Mouse (Mus musculus) urinary bladder, postnatal 4 days (tissue): Measurements from ENCODE around the gene Rin2.
"Not testable (repeated sequence)": the region's sequence is repeated elsewhere in the genome, so short reads cannot be mapped to it uniquely, and the experiment has no call there.

Experiments
- DNase-seq, 2 experiments: peaks; one replicate each; pipeline ENCODE4 v3.0.0; 2021 to 2022; ENCODE audit warnings: low spot score in 2 of 2

Gene Rin2

GRCm38 (mm10) chr2:145893756-145894155 is 218.7 kb downstream of the Rin2 start:
- no peak for DNase-seq

- no peak for DNase-seq
Measured at GRCm38 (mm10) chr2:145898106-145898505, 223.1 kb downstream of the Rin2 start.

- DNase-seq, result not testable (repeated sequence)
Measured at GRCm38 (mm10) chr2:145900318-145900717, 225.3 kb downstream of the Rin2 start.

- no peak for DNase-seq
Measured at GRCm38 (mm10) chr2:145901861-145902260, 226.8 kb downstream of the Rin2 start, which contains the start of gene Naa20. TSS of gene Naa20 (plus strand) at chr2:145902099.

- peak; percentile 86 to 91 for DNase-seq
Measured at GRCm38 (mm10) chr2:145903061-145903901, 228.3 kb downstream of the Rin2 start.

GRCm38 (mm10) chr2:145903983-145904616 is 229.1 kb downstream of the Rin2 start:
- DNase-seq, result no peak

- no peak for DNase-seq
Measured at GRCm38 (mm10) chr2:145905156-145905555, 230.1 kb downstream of the Rin2 start.

- DNase-seq, result not testable (repeated sequence)
Measured at GRCm38 (mm10) chr2:145905884-145906283, 230.9 kb downstream of the Rin2 start.

- no peak for DNase-seq
Measured at GRCm38 (mm10) chr2:145920941-145921650, 246.1 kb downstream of the Rin2 start.

- peak; percentile 85 to 91 for DNase-seq
Measured at GRCm38 (mm10) chr2:145934339-145935231, 259.6 kb downstream of the Rin2 start, which contains the start of the genes Cfap61 and Crnkl1. TSS of gene Cfap61 (plus strand) at chr2:145934784. TSS of gene Crnkl1 (minus strand) at chr2:145935014.

GRCm38 (mm10) chr2:145936975-145937374 is 262.0 kb downstream of the Rin2 start:
- no peak for DNase-seq
